Mouse (Mus musculus) liver, adult 2 months (tissue): ENCODE measurements around the gene Mrps18b.

Experiments used
- CTCF ChIP-seq: fragments of 200-500 bp; IDR thresholded peaks from 2 replicates; pipeline ENCODE4 v1.5.1; 2011; ENCODE audit warnings: low read depth, low read length, control low read depth
- POLR2A ChIP-seq: fragments of 200-500 bp; IDR thresholded peaks from 2 replicates; pipeline ENCODE4 v1.6.1; 2011; ENCODE audit warnings: low read length, control low read depth; ENCODE audit not compliant: insufficient read depth; ENCODE audit errors: extremely low read depth

DNA sequence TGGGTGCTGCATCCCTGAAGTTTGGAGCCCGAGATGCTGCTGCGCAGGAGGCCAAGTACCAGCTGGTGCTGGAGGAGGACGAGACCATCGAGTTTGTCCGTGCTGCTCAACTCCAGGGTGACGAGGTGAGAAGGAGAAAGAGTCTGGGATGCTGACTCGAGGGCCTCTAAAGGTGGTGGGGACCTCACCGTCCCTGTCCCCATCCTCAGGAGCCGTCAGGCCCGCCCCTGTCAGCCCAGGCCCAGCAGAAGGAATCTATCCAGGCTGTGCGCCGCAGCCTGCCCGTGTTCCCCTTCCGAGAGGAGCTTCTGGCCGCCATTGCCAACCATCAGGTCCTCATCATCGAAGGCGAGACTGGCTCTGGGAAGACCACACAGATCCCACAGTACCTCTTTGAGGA, 33.3 kb downstream of the Mrps18b start:
- TF ChIP-seq CTCF = no peak
- no peak for TF ChIP-seq POLR2A
